Mouse (Mus musculus) liver, embryonic 14.5 days (tissue): ENCODE results near the gene Dnaaf3.

Source experiments
- CTCF ChIP-seq: IDR thresholded peaks from 2 replicates; pipeline ENCODE4 v1.5.1; 2016; ENCODE audit warnings: antibody characterized with exemption, low read depth, control low read depth
- EP300 ChIP-seq: IDR thresholded peaks from 2 replicates; pipeline ENCODE4 v1.6.1; 2016; ENCODE audit warnings: antibody characterized with exemption, low read depth

DNA sequence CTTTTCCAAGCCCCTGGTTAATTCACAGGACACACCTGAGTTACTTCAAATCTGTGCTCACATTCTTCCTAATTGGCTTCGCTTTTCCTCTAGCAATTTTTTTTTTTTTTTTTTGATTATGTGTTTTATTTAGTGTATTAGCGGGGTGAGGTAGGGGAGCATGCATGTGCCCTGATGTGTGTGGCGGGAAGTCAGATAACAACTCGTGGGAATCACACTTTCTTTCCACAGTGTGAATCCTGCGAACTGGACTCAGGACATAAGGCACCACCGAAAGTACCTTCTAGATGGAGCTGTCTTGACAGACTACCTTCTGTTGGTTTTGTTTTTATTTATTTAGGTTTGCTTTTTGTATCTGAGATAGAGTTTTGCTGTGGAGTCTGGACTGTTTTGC, 24.9 kb upstream of the Dnaaf3 start:
- TF ChIP-seq CTCF (no peak), EP300 (no peak)
